Mouse (Mus musculus) intestine, postnatal 0 days (tissue): ENCODE data around the gene Efl1. TPM values are rescaled to one million over a fixed set of nuclear protein-coding genes. Genes with fewer than 3 reads are reported as not detected.

Experiments
- ATAC-seq: fragments of 200-750 bp; cut with Nextera tagmentation; 2 replicates; pipeline ENCODE4 v1.8.0; 2017; ENCODE audit warnings: mild to moderate bottlenecking, moderate TSS enrichment, moderate library complexity
- H3K27ac ChIP-seq: fragments of 300-500 bp; sonication (generic); 2 replicates; pipeline ENCODE4 v1.5.1; 2014; ENCODE audit warnings: mild to moderate bottlenecking, low read depth, low read length, moderate library complexity
- H3K27me3 ChIP-seq: fragments of 300-500 bp; sonication (generic); replicated peaks from 2 replicates; pipeline ENCODE4 v1.6.1; 2014; ENCODE audit warnings: low read length, mixed read lengths; ENCODE audit not compliant: control insufficient read depth, insufficient read depth
- H3K36me3 ChIP-seq: fragments of 300-500 bp; sonication (generic); 2 replicates; pipeline ENCODE4 v1.6.1; 2014; ENCODE audit warnings: mild to moderate bottlenecking, moderate library complexity; ENCODE audit not compliant: control insufficient read depth, insufficient read depth
- H3K4me1 ChIP-seq: fragments of 300-500 bp; sonication (generic); replicated peaks from 2 replicates; pipeline ENCODE4 v1.6.1; 2014; ENCODE audit warnings: antibody characterized with exemption, low read length, mixed read lengths; ENCODE audit not compliant: control insufficient read depth, insufficient read depth
- H3K4me2 ChIP-seq: fragments of 300-500 bp; sonication (generic); replicated peaks from 2 replicates; pipeline ENCODE4 v1.6.1; 2014; ENCODE audit warnings: low read depth, mild to moderate bottlenecking, moderate library complexity
- H3K4me3 ChIP-seq: fragments of 300-500 bp; sonication (generic); 2 replicates; pipeline ENCODE4 v1.5.1; 2014; ENCODE audit warnings: low read depth, low read length
- H3K9ac ChIP-seq: fragments of 300-500 bp; sonication (generic); 2 replicates; pipeline ENCODE4 v1.6.1; 2014; ENCODE audit warnings: mild to moderate bottlenecking, low read depth, low read length
- H3K9me3 ChIP-seq: fragments of 300-500 bp; sonication (generic); 2 replicates; pipeline ENCODE4 v1.6.1; 2016; ENCODE audit warnings: mixed run types; ENCODE audit not compliant: control insufficient read depth
- CTCF ChIP-seq: sonication (generic); IDR thresholded peaks from 2 replicates; pipeline ENCODE4 v1.5.1; 2016; ENCODE audit warnings: low read depth, mild to moderate bottlenecking, control low read depth, antibody characterized with exemption, moderate library complexity
- WGBS: fragments of 180-500 bp; shearing (Covaris S2); extraction: QIAGEN DNeasy Blood & Tissue Kit; methylation state at CpG from one replicate; pipeline ENCODE4 v1.1.7; 2014; 5-methylcytosine and 5-hydroxymethylcytosine counted together
- polyA plus RNA-seq: library from polyadenylated mRNA; unstranded; fragments of >200 nt; fragmentation: Nextera tagmentation; extraction: Ambion mirVana; gene quantifications from 2 replicates; pipeline ENCODE4 v1.2.1, GENCODE M21; 2015

The Efl1 gene
- polyA plus RNA-seq, 1 experiment from 2014 or later = 13.5 TPM

DNA sequence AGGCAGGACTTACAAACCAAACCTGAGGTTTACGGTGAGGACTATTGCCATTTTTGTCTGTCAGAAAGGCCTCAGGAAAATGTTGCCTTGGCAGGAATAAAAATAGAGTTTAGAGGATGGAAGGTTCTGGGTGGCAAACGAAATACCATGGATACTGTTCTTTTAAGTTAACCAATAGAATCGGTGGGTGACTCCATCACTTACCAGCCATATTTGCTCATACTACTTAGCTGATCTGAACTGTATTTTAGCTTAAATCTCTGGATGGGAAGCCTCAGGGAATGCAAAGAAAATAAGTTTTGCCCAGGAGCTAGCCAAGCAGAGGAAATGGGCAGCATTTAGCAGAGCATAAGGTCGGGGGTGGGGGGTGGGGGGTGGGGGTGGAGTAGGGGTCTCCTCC lies 505 bp upstream of the Efl1 start:
- Histone ChIP-seq H3K9ac (peak overlapping the region; percentile 80; the same call in 1 of the 2 replicates), H3K36me3 (peaks cover under 1% of the 10 kb centered on the region; the same call in 1 of the 2 replicates), H3K27ac (no peak overlapping the region), H3K27me3 (no peaks in the 10 kb centered on the region), H3K9me3 (no peaks in the 10 kb centered on the region), H3K4me3 (peak overlapping the region; percentile 82), H3K4me2 (peak overlapping the region; percentile 90), H3K4me1 (no peaks in the 10 kb centered on the region)
- no peak for TF ChIP-seq CTCF
- ATAC-seq = no peak
- WGBS = 16% methylated on average over 4 of the region's 4 CpGs

DNA sequence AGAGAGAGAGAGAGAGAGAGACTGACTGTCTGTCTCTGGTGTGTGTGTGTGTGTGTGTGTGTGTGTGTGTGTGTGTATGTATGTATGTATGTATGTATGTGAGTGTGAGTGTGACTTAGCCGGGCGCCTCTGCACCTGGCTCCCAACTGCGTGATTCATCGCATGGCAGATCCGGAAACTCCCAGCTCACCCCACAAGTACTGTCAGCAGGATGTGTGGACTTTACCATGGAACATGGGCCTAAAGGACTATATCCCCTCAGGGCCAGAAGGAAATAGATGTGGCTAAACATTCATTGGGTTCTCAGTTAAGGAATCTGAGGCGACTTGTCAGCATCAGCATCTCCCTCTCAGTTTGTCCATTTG lies 649 bp downstream of the Efl1 start:
- peaks cover 3% of the 10 kb centered on the region; the same call in 1 of the 2 replicates for H3K36me3 ChIP-seq
- no peaks in the 10 kb centered on the region for H3K27me3 ChIP-seq
- H3K27ac ChIP-seq = peak overlapping the region; percentile 88
- H3K4me2 ChIP-seq = peak overlapping the region; percentile 90
- TF ChIP-seq CTCF = no peak
- 6% methylated on average over 6 of the region's 6 CpGs for WGBS
- H3K9ac ChIP-seq = peak overlapping the region; percentile 80; the same call in 1 of the 2 replicates
- peak; percentile 85 for ATAC-seq
- H3K9me3 ChIP-seq = no peaks in the 10 kb centered on the region
- no peaks in the 10 kb centered on the region for H3K4me1 ChIP-seq
- H3K4me3 ChIP-seq = peak overlapping the region; percentile 82

DNA sequence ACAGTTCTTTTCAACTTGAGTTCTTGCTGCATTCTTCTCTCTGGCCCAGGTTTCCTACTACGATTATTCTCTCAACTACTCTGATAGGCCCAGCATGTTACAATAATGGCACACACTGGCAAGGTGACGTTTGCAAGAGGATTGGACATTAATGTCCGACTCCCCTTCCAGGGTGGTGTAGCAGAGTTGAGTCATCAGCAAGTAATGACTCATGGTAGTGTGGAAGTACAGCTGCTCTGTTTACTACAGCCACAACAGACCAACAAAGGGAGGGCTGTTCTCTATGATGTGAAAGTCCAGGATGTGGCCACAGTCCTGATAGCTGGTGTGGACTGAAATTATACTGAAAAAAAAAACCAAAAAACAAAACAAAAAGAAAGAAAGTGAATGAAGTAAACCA lies 16.2 kb downstream of the Efl1 start:
- ATAC-seq = peak; percentile 68; the same call in 1 of the 2 replicates
- 65% methylated on average over 3 of the region's 3 CpGs for WGBS

DNA sequence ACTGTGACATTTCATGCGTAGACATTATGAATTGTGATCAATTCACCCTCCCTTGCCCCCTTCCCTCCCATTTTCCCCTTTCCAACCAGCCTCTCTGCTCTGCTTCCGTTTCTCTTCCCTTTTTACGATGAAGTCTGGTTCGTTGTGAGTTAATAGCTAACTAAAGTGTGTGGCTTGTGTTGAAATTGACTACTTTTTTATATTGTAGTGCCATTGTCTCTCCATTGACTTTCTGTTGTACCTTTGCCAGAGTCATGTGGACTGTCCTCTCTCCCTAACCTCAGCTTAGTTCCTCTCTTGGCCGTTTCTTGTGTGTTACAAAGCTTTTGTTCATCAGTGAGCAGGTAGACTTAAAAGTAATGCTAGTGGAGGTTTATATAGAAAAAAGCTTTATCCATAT lies 27.6 kb downstream of the Efl1 start:
- WGBS = 59% methylated on average over 5 of the region's 5 CpGs
- Histone ChIP-seq H3K9ac (no peak overlapping the region), H3K4me1 (no peaks in the 10 kb centered on the region), H3K27ac (no peak overlapping the region), H3K9me3 (no peaks in the 10 kb centered on the region), H3K4me2 (no peak overlapping the region), H3K4me3 (no peak overlapping the region), H3K27me3 (no peaks in the 10 kb centered on the region), H3K36me3 (peaks cover 55% of the 10 kb centered on the region)
- ATAC-seq = no peak
- TF ChIP-seq CTCF = no peak

More for the DNA sequence above, 16.2 kb downstream of the Efl1 start:
- Histone ChIP-seq H3K4me1 (no peaks in the 10 kb centered on the region), H3K9ac (no peak overlapping the region), H3K36me3 (peaks cover 37% of the 10 kb centered on the region), H3K9me3 (no peaks in the 10 kb centered on the region), H3K4me2 (no peak overlapping the region), H3K4me3 (no peak overlapping the region), H3K27ac (no peak overlapping the region), H3K27me3 (no peaks in the 10 kb centered on the region)
- no peak for TF ChIP-seq CTCF

DNA sequence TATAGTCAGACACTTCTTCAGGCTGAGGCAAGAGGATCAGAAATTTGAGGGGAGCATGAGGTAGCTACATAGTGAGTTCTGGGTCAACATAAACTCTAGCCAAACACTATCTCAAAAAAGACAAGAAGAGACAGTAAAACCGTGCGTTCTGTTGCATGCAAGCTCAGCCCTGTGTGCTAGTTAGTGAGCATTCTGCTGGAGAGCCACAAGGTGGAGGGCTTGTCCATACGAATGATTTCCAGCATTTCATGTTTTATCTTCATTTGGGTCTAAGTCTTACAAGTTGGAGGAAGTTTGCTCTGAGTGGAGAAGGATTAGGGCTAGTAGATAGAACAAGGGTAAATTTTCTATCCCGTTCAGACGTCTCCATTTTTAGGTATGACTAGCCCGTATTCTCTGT lies 28.4 kb downstream of the Efl1 start:
- WGBS = 79% methylated on average over 6 of the region's 6 CpGs
- Histone ChIP-seq H3K9me3 (no peaks in the 10 kb centered on the region), H3K4me2 (no peak overlapping the region), H3K4me1 (no peaks in the 10 kb centered on the region), H3K36me3 (peaks cover 52% of the 10 kb centered on the region), H3K27ac (no peak overlapping the region), H3K27me3 (no peaks in the 10 kb centered on the region), H3K4me3 (no peak overlapping the region), H3K9ac (no peak overlapping the region)
- no peak for ATAC-seq
- TF ChIP-seq CTCF = peak; percentile 65

DNA sequence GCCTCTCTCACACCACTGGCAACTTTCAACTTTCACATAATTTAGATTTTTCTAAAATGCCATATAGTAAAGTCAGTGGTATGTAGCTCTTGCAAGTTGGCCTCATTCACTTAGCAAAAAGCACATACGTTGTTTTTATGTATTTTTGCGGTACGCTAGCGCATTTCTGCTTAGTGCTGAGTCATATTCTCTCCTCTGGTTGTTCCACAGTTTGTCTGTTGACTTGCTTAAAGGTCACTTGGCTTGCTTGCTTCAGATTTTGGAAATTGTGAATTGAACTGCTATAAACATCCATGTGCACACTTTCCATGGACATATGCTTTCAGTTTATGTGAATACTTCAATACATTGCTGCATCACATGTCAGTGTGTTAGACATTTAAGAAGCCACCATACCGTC lies 31.5 kb downstream of the Efl1 start:
- TF ChIP-seq CTCF = no peak
- no peaks in the 10 kb centered on the region for H3K9me3 ChIP-seq
- no peaks in the 10 kb centered on the region for H3K4me1 ChIP-seq
- peaks cover 39% of the 10 kb centered on the region for H3K36me3 ChIP-seq
- H3K27ac ChIP-seq = no peak overlapping the region
- no peak for ATAC-seq
- no peak overlapping the region for H3K4me3 ChIP-seq
- H3K27me3 ChIP-seq = no peaks in the 10 kb centered on the region
- 97% methylated on average over 5 of the region's 5 CpGs for WGBS
- no peak overlapping the region for H3K4me2 ChIP-seq
- H3K9ac ChIP-seq = no peak overlapping the region

DNA sequence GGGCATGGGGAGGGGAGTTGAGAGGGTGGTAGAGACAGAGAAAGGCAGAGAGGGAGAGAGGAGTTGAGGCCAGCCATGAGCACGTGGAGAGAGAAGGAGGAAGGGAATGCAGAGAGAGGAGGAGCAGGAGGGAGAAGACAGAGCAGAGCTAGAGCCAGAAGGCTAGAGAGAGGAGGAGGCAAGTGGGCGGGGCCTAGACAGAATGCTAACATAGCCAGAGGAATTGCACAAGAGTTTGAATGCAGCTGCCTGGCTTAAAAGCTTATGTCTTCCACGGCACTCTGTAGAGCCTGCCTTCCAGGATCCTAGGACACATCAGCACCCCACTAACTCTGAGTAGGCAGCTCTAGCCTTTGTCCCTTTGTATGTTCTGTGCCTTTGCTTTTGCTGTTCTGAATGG lies 40.3 kb downstream of the Efl1 start:
- peak; percentile 61; the same call in 1 of the 2 replicates for ATAC-seq
- H3K9me3 ChIP-seq = no peaks in the 10 kb centered on the region
- no peaks in the 10 kb centered on the region for H3K4me1 ChIP-seq
- H3K9ac ChIP-seq = no peak overlapping the region
- H3K27ac ChIP-seq = no peak overlapping the region
- WGBS = 27% methylated on average over 3 of the region's 3 CpGs
- H3K4me3 ChIP-seq = no peak overlapping the region
- H3K4me2 ChIP-seq = no peak overlapping the region
- peaks cover 50% of the 10 kb centered on the region for H3K36me3 ChIP-seq
- no peak for TF ChIP-seq CTCF
- no peaks in the 10 kb centered on the region for H3K27me3 ChIP-seq
